Mouse (Mus musculus) limb, embryonic 10.5 days (tissue): ENCODE data around the gene Grm7. TPM values are rescaled to one million over a fixed set of nuclear protein-coding genes. Genes with fewer than 3 reads are reported as not detected.

Source experiments
- DNase-seq: peaks from one replicate; pipeline ENCODE4 v3.0.0-alpha.2; 2017; ENCODE audit warnings: low spot score
- H3K27ac ChIP-seq: fragments of 300-500 bp; sonication (generic); 2 replicates; pipeline ENCODE4 v1.5.1; 2016; ENCODE audit warnings: mild to moderate bottlenecking
- H3K27me3 ChIP-seq: fragments of 300-500 bp; sonication (generic); 2 replicates; pipeline ENCODE4 v1.6.1; 2016; ENCODE audit warnings: low read depth, mild to moderate bottlenecking; ENCODE audit not compliant: poor library complexity, severe bottlenecking
- H3K36me3 ChIP-seq: fragments of 300-500 bp; sonication (generic); 2 replicates; pipeline ENCODE4 v1.6.1; 2016; ENCODE audit warnings: mild to moderate bottlenecking, moderate library complexity
- H3K4me1 ChIP-seq: fragments of 300-500 bp; sonication (generic); 2 replicates; pipeline ENCODE4 v1.6.1; 2016
- H3K4me3 ChIP-seq: fragments of 300-500 bp; sonication (generic); 2 replicates; pipeline ENCODE4 v1.5.1; 2016; ENCODE audit warnings: mild to moderate bottlenecking, moderate library complexity
- H3K9me3 ChIP-seq: fragments of 300-500 bp; sonication (generic); replicated peaks from 2 replicates; pipeline ENCODE4 v1.6.1; 2016; ENCODE audit warnings: mild to moderate bottlenecking
- WGBS: fragments of 180-500 bp; shearing (Covaris S2); methylation state at CpG from one replicate; pipeline ENCODE4 v1.1.7; 2016; 5-methylcytosine and 5-hydroxymethylcytosine counted together
- polyA plus RNA-seq: library from polyadenylated mRNA; unstranded; fragments of >200 nt; fragmentation: Nextera tagmentation; extraction: Ambion mirVana; gene quantifications from 2 replicates; pipeline ENCODE4 v1.2.1, GENCODE M21; 2016

The Grm7 gene
- polyA plus RNA-seq, 1 experiment from 2014 or later = not detected

- H3K4me1 ChIP-seq = no peaks in the 10 kb centered on the region
- no peaks in the 10 kb centered on the region for H3K9me3 ChIP-seq
- no peaks in the 10 kb centered on the region for H3K27me3 ChIP-seq
- 75% methylated on average over 3 of the region's 3 CpGs for WGBS
- no peaks in the 10 kb centered on the region for H3K36me3 ChIP-seq
- H3K27ac ChIP-seq = no peak overlapping the region
- DNase-seq = no peak
- H3K4me3 ChIP-seq = no peak overlapping the region
These were observed 914.1 kb downstream of the Grm7 start for GRCm38 (mm10) chr6:111559459-111559858.

- H3K36me3 ChIP-seq = no peaks in the 10 kb centered on the region
- H3K9me3 ChIP-seq = no peaks in the 10 kb centered on the region
- H3K4me3 ChIP-seq = no peak overlapping the region
- 94% methylated on average over 7 of the region's 7 CpGs for WGBS
- no peaks in the 10 kb centered on the region for H3K4me1 ChIP-seq
- H3K27me3 ChIP-seq = no peaks in the 10 kb centered on the region
- no peak for DNase-seq
- H3K27ac ChIP-seq = no peak overlapping the region
These were observed 916.0 kb downstream of the Grm7 start for GRCm38 (mm10) chr6:111561347-111561746.

DNA sequence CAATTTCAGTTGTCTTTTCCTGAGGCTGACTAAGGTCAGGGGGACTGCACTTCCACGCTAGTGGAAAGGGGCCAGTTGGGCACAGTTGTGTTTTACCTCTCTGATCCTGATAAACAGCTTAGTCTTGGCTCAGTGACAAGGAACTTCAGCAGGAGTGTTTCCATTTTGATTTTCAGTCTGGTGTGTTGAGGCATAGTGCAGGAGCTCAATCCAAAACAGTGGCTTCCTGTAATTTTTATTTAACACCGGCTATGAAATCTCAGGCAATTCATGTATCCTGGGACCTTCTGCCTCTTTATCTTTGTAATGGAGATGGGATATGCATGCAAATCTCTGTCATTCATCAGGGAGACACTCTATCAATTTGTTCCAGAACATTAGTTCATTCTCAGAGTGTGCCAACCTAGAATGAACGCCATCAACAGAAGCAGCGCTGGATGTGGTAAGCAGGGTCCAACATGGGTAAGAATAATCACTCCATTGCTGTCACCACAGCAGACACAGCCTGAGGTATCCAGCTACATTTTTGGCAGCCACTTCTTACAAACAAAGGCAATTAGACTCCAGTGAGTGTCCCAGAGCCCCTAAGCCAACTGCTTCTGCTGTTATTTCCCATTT is 926.2 kb downstream of the Grm7 start:
- no peaks in the 10 kb centered on the region for H3K36me3 ChIP-seq
- WGBS = 89% methylated on average over 4 of the region's 4 CpGs
- H3K27ac ChIP-seq = no peak overlapping the region
- no peaks in the 10 kb centered on the region for H3K9me3 ChIP-seq
- H3K27me3 ChIP-seq = no peaks in the 10 kb centered on the region
- no peak for DNase-seq
- no peak overlapping the region for H3K4me3 ChIP-seq
- no peaks in the 10 kb centered on the region for H3K4me1 ChIP-seq

DNA sequence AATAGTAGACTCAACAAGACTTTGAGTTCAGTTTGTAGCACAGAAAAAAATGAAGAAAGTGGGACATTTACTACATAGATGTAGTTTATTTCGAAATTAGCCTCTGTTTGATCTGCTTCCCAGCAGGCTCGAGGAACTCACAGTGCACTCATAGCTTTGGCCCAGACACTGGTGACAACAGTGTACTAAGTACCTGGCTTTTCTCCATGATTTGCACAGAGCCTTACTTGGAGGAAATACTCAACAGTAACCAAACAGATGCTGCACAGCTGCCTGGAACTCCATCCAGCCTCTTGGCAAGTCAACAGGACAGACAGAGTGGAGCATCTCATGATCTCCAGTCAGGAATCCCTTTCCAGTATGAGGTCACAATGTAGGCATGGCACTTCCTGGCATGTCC is 939.5 kb downstream of the Grm7 start:
- no peaks in the 10 kb centered on the region for H3K36me3 ChIP-seq
- no peak for DNase-seq
- no peaks in the 10 kb centered on the region for H3K9me3 ChIP-seq
- H3K27ac ChIP-seq = no peak overlapping the region
- H3K4me3 ChIP-seq = no peak overlapping the region
- H3K4me1 ChIP-seq = no peaks in the 10 kb centered on the region
- no peaks in the 10 kb centered on the region for H3K27me3 ChIP-seq
- WGBS = 75% methylated on average over 2 of the region's 2 CpGs

DNA sequence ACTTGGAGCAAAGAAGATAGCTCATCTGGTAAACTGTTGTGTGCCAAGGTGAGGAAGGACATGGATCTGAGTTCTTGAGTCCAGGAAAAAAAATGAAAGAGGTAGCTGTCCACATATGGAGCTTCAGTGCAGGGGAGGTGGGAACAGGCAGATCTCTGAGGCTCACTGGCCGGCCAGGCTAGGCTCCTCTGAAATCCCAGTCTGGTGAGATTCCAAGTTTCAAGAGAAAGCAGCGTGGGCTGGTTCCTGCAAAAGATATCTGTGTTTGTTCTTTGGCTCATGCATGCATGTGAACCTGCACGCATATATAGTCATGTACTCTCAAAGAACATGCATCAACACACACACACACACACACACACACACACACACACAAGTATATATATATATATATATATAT is 942.2 kb downstream of the Grm7 start:
- H3K36me3 ChIP-seq = no peaks in the 10 kb centered on the region
- H3K9me3 ChIP-seq = no peaks in the 10 kb centered on the region
- no peak overlapping the region for H3K27ac ChIP-seq
- 93% methylated on average over 3 of the region's 3 CpGs for WGBS
- DNase-seq = no peak
- H3K4me3 ChIP-seq = no peak overlapping the region
- no peaks in the 10 kb centered on the region for H3K27me3 ChIP-seq
- H3K4me1 ChIP-seq = no peaks in the 10 kb centered on the region

DNA sequence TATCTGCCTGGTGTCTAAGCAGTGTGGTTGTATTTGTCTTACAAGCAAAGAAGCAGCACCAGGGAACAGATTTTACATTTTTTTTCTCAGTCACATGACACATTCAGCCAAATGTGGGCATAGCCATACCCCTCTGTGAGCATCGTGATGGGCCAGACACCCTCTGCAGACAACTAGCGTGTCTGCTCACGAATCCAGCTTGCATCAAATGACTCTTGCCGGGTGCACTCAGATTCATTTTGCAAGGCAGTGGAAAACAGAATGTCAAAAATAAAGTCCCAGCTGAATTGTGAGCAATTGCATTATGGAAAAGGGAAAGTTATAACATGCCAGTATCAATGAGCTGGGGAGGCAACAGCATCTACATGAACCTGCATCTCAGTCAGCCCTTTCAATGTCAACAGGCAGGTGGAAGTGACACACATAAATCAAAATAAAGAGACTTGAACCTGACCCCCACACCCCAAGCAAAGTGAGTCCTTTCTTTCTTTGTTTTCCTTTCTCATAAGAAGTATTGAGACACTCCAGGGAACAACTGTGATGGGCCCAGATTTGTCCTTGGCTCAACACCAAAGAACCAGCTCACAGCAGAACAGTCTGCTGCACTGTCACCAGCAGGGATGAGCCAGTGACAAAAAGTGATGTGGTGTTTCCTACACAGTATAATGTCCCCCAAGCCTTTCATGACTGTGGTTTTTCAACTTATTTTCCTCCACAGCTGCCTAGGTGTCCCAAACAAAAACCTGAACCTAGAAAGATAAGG is 956.7 kb downstream of the Grm7 start:
- Histone ChIP-seq H3K36me3 (no peaks in the 10 kb centered on the region), H3K9me3 (no peaks in the 10 kb centered on the region), H3K4me1 (no peaks in the 10 kb centered on the region), H3K27me3 (no peaks in the 10 kb centered on the region), H3K4me3 (no peak overlapping the region), H3K27ac (no peak overlapping the region)
- WGBS = 90% methylated on average over 4 of the region's 4 CpGs
- DNase-seq = no peak

- DNase-seq = no peak
- 92% methylated on average over 3 of the region's 3 CpGs for WGBS
- H3K36me3 ChIP-seq = no peaks in the 10 kb centered on the region
These were observed 965.0 kb downstream of the Grm7 start for GRCm38 (mm10) chr6:111610396-111610795.

DNA sequence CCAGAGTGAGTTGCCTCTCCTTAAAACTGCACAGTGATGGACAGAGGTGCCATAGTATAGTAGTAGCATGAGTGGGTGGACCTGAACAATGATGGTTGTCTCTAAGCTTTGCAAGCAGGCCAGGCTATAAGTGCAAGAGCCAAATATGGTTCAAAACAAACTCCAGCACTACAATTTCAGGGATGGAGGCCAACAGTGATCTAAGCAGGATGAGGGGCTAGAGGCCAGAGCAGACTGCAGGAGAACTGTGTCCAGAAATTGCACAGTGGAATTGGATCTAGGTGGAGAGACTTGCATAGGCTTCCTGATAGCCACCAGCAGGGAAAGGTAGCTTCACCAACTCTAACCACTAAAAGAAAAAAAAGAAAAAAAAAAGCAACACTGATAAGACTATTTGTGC is 968.5 kb downstream of the Grm7 start:
- H3K4me3 ChIP-seq = no peak overlapping the region
- DNase-seq = no peak
- no peaks in the 10 kb centered on the region for H3K4me1 ChIP-seq
- H3K27ac ChIP-seq = no peak overlapping the region
- no peaks in the 10 kb centered on the region for H3K36me3 ChIP-seq
- no peaks in the 10 kb centered on the region for H3K27me3 ChIP-seq
- H3K9me3 ChIP-seq = no peaks in the 10 kb centered on the region

More at GRCm38 (mm10) chr6:111610396-111610795, 965.0 kb downstream of the Grm7 start:
- no peak overlapping the region for H3K4me3 ChIP-seq
- H3K4me1 ChIP-seq = no peaks in the 10 kb centered on the region
- H3K9me3 ChIP-seq = no peaks in the 10 kb centered on the region
- H3K27ac ChIP-seq = no peak overlapping the region
- no peaks in the 10 kb centered on the region for H3K27me3 ChIP-seq
